Mouse (Mus musculus) megakaryocyte, embryonic 14.5 days (primary cell): ENCODE results near the gene Epha1. TPM values are rescaled to one million over a fixed set of nuclear protein-coding genes. Genes with fewer than 3 reads are reported as not detected.

Experiments used
- H3K27me3 ChIP-seq: replicated peaks from 2 replicates; pipeline ENCODE3; 2012; ENCODE audit warnings: inconsistent platforms
- H3K36me3 ChIP-seq: replicated peaks from 2 replicates; pipeline ENCODE3; 2012; ENCODE audit warnings: low read length, inconsistent platforms, mixed read lengths
- H3K4me1 ChIP-seq: 2 replicates; pipeline ENCODE4 v1.6.1; 2012; ENCODE audit warnings: inconsistent platforms
- H3K4me3 ChIP-seq: replicated peaks from 2 replicates; pipeline ENCODE3; 2012; ENCODE audit warnings: moderate library complexity, mild to moderate bottlenecking, inconsistent platforms
- H3K9me3 ChIP-seq: 2 replicates; pipeline ENCODE4 v1.6.1; 2012; ENCODE audit warnings: inconsistent platforms
- FLI1 ChIP-seq: IDR thresholded peaks from 2 replicates; pipeline ENCODE4 v1.6.1; 2012; ENCODE audit warnings: low read length, inconsistent platforms, mixed read lengths
- GATA1 ChIP-seq: IDR thresholded peaks from 3 replicates; pipeline ENCODE4 v1.6.1; 2012; ENCODE audit warnings: mixed read lengths, low read length, inconsistent platforms, borderline replicate concordance
- polyA plus RNA-seq: library from polyadenylated mRNA; stranded (reverse); fragments of >175 nt; gene quantifications from 2 replicates; pipeline ENCODE4 v1.2.3, GENCODE M21; 2012; ENCODE audit warnings: low replicate concordance; ENCODE audit not compliant: insufficient read depth

Epha1 gene
- not detected in 2 replicates for polyA plus RNA-seq

GRCm38 (mm10) chr6:42372816-42373547 lies at the start of gene Epha1:
Gene Epha1 (minus strand): TSS chr6:42373268.
- TF ChIP-seq FLI1 (no peak), GATA1 (no peak)
- Histone ChIP-seq H3K9me3 (no peaks in the 10 kb centered on the region), H3K4me3 (peak within 1 kb of the TSS; percentile 88), H3K27me3 (no peaks in the 10 kb centered on the region), H3K4me1 (peaks cover 73% of the 10 kb centered on the region), H3K36me3 (no peaks in the 10 kb centered on the region)

GRCm38 (mm10) chr6:42421439-42421838 lies 48.4 kb upstream of the Epha1 start:
- TF ChIP-seq GATA1 (no peak), FLI1 (no peak)

GRCm38 (mm10) chr6:42419443-42419842 lies 46.4 kb upstream of the Epha1 start:
- TF ChIP-seq GATA1, result no peak
- no peak for TF ChIP-seq FLI1
- H3K27me3 ChIP-seq, result no peaks in the 10 kb centered on the region
- no peaks in the 10 kb centered on the region for H3K36me3 ChIP-seq
- no peak overlapping the region for H3K4me3 ChIP-seq
- H3K4me1 ChIP-seq, result no peaks in the 10 kb centered on the region
- no peaks in the 10 kb centered on the region for H3K9me3 ChIP-seq

More at GRCm38 (mm10) chr6:42421439-42421838, 48.4 kb upstream of the Epha1 start:
- Histone ChIP-seq H3K27me3 (no peaks in the 10 kb centered on the region), H3K9me3 (no peaks in the 10 kb centered on the region), H3K4me3 (no peak overlapping the region), H3K4me1 (no peaks in the 10 kb centered on the region), H3K36me3 (no peaks in the 10 kb centered on the region)

- H3K9me3 ChIP-seq, result no peaks in the 10 kb centered on the region
- H3K4me1 ChIP-seq, result no peaks in the 10 kb centered on the region
- TF ChIP-seq FLI1 (no peak), GATA1 (no peak)
- H3K4me3 ChIP-seq, result no peak within 1 kb of the TSS
- no peaks in the 10 kb centered on the region for H3K36me3 ChIP-seq
- no peaks in the 10 kb centered on the region for H3K27me3 ChIP-seq
Observed at GRCm38 (mm10) chr6:42405134-42405533, 32.1 kb upstream of the Epha1 start, which contains the start of gene Tas2r135. Gene Tas2r135 (plus strand): TSS chr6:42405434.

- peaks cover 16% of the 10 kb centered on the region for H3K4me1 ChIP-seq
- no peaks in the 10 kb centered on the region for H3K9me3 ChIP-seq
- no peak within 1 kb of the TSS for H3K4me3 ChIP-seq
- TF ChIP-seq GATA1, result no peak
- no peak for TF ChIP-seq FLI1
- H3K36me3 ChIP-seq, result no peaks in the 10 kb centered on the region
- H3K27me3 ChIP-seq, result no peaks in the 10 kb centered on the region
Observed at GRCm38 (mm10) chr6:42399938-42400337, 26.9 kb upstream of the Epha1 start, which contains the start of gene Tas2r143. Gene Tas2r143 (plus strand): TSS chr6:42400238.

GRCm38 (mm10) chr6:42398998-42399397 lies 25.9 kb upstream of the Epha1 start:
- no peak for TF ChIP-seq GATA1
- TF ChIP-seq FLI1, result no peak
- Histone ChIP-seq H3K9me3 (no peaks in the 10 kb centered on the region), H3K4me1 (peaks cover 16% of the 10 kb centered on the region), H3K4me3 (no peak overlapping the region), H3K36me3 (no peaks in the 10 kb centered on the region), H3K27me3 (no peaks in the 10 kb centered on the region)

- TF ChIP-seq FLI1 (no peak), GATA1 (no peak)
- Histone ChIP-seq H3K4me3 (no peak overlapping the region), H3K4me1 (peaks cover 16% of the 10 kb centered on the region), H3K27me3 (peaks cover 3% of the 10 kb centered on the region), H3K9me3 (no peaks in the 10 kb centered on the region), H3K36me3 (no peaks in the 10 kb centered on the region)
Observed at GRCm38 (mm10) chr6:42398285-42398684, 25.2 kb upstream of the Epha1 start.

GRCm38 (mm10) chr6:42397041-42397657 lies 24.1 kb upstream of the Epha1 start:
- peaks cover 3% of the 10 kb centered on the region for H3K27me3 ChIP-seq
- no peak overlapping the region for H3K4me3 ChIP-seq
- H3K4me1 ChIP-seq, result peaks cover 16% of the 10 kb centered on the region
- H3K36me3 ChIP-seq, result no peaks in the 10 kb centered on the region
- TF ChIP-seq GATA1 (no peak), FLI1 (no peak)
- H3K9me3 ChIP-seq, result no peaks in the 10 kb centered on the region

GRCm38 (mm10) chr6:42395960-42396809 lies 23.1 kb upstream of the Epha1 start:
- Histone ChIP-seq H3K4me3 (peak overlapping the region; percentile 51), H3K27me3 (peaks cover 3% of the 10 kb centered on the region), H3K36me3 (no peaks in the 10 kb centered on the region), H3K4me1 (peaks cover 20% of the 10 kb centered on the region), H3K9me3 (no peaks in the 10 kb centered on the region)
- no peak for TF ChIP-seq GATA1
- TF ChIP-seq FLI1, result no peak

GRCm38 (mm10) chr6:42391796-42392330 lies 18.8 kb upstream of the Epha1 start:
- TF ChIP-seq GATA1 (no peak), FLI1 (no peak)
- Histone ChIP-seq H3K36me3 (no peaks in the 10 kb centered on the region), H3K9me3 (no peaks in the 10 kb centered on the region), H3K4me1 (peaks cover 11% of the 10 kb centered on the region), H3K4me3 (no peak overlapping the region), H3K27me3 (peaks cover 3% of the 10 kb centered on the region)
